Mouse (Mus musculus): Measurements from ENCODE around the gene Vdac2.

GRCm38 (mm10) chr14:21800641-21801040 is 24.4 kb upstream of the Vdac2 start:
- TF ChIP-seq CTCF (IDR thresholded peaks at IDR 0.05; ENCODE audit: low read depth, low read length) (no peak), POLR2A (IDR thresholded peaks at IDR 0.05; ENCODE audit: extremely low read depth, insufficient read depth, low read length) (no peak)
